Mouse (Mus musculus) stomach, postnatal 0 days (tissue): Measurements from ENCODE around the gene Usmg5.

Experiments used
- CTCF ChIP-seq: IDR thresholded peaks from 2 replicates; pipeline ENCODE4 v1.5.1; 2016; ENCODE audit warnings: antibody characterized with exemption, low read depth, mild to moderate bottlenecking, moderate library complexity
- EP300 ChIP-seq: optimal IDR thresholded peaks from 2 replicates; pipeline ENCODE3; 2016; ENCODE audit warnings: antibody characterized with exemption

DNA sequence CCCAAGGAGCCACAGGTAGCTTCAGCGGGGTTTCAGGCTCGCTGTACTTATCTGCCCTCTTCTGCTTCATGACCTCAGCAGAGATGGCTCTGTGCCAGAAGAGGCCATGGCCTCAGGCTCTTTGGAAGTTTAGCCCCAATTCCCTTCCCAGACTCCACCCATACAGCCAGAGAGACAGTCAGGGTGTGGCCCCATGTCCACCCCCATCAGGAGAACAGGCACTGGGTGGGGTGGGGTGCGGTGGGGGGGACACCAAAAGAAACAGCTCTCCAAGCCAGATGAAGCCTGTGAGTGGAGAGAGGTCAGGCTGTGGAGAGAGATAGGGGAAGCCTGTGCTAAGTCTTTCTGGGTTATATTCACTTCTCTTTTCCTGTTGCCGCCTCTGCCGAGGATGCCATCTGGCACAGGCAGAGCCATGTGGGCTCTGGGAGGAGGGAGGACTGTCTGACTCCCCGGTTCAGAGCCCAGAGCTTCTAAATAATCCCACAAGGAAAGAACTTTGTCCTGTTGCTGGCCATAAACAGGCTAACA, 46.7 kb upstream of the Usmg5 start:
- TF ChIP-seq CTCF: no peak
- TF ChIP-seq EP300: no peak
